Mouse (Mus musculus): ENCODE data around the gene Bsg. TPM values are rescaled to one million over a fixed set of nuclear protein-coding genes. Genes with fewer than 3 reads are reported as not detected.
"Not testable (repeated sequence)": the region's sequence is repeated elsewhere in the genome, so short reads cannot be mapped to it uniquely, and the experiment has no call there.

Bsg gene
- polyA plus RNA-seq, 1 experiment from 2014 or later: 985 TPM

DNA sequence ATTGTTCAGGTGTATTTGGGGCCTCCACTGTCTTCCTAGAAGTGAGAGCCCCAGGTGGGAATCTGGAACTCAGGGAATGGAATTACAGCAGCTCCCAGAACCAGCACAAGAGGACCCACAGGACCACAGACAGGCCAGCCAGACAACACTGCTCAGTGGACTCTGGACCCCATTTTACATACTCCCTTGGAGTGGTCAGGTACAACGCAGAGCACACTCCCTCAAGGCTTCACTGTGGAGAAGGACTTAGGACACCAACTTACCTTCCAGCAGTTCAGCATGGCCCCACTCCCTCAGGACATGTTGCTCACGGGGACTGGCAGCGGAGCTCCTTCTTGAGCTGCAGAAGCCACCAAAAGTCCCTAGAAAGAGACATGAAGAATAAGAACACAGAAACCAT is 41.1 kb downstream of the Bsg start:
- Histone ChIP-seq H3K27ac (replicated peaks) (no peak overlapping the region), H3K4me2 (peak overlapping the region; percentile 58), H3K4me1 (replicated peaks) (peaks cover 14% of the 10 kb centered on the region), H3K4me3 (peak overlapping the region; percentile 60), H3K27me3 (no peaks in the 10 kb centered on the region), H3K36me3 (peaks cover 34% of the 10 kb centered on the region), H3K9me3 (no peaks in the 10 kb centered on the region), H3K9ac (0 out of 2 replicates have a peak overlapping the region, but pooled peaks have one; percentile 19)
- ATAC-seq (ENCODE audit: low FRiP score, low read depth): no peak
- WGBS: 93% methylated on average over 3 of the region's 3 CpGs

GRCm38 (mm10) chr10:79745898-79746773 is 41.8 kb downstream of the Bsg start, which contains the start of gene Polrmt:
Gene Polrmt, minus strand, starts transcription at chr10:79746581.
- Histone ChIP-seq H3K4me2 (peak within 1 kb of the TSS; percentile 58), H3K27me3 (no peaks in the 10 kb centered on the region), H3K36me3 (peaks cover 27% of the 10 kb centered on the region), H3K4me1 (replicated peaks) (peaks cover 14% of the 10 kb centered on the region), H3K4me3 (peak within 1 kb of the TSS; percentile 60), H3K9me3 (no peaks in the 10 kb centered on the region), H3K9ac (peak within 1 kb of the TSS; percentile 47), H3K27ac (replicated peaks) (0 out of 2 replicates have a peak within 1 kb of the TSS, but pooled peaks have one; percentile 34)
- WGBS: 4% methylated on average over 38 of the region's 38 CpGs
- peak; percentile 96 for ATAC-seq (ENCODE audit: low FRiP score, low read depth)

DNA sequence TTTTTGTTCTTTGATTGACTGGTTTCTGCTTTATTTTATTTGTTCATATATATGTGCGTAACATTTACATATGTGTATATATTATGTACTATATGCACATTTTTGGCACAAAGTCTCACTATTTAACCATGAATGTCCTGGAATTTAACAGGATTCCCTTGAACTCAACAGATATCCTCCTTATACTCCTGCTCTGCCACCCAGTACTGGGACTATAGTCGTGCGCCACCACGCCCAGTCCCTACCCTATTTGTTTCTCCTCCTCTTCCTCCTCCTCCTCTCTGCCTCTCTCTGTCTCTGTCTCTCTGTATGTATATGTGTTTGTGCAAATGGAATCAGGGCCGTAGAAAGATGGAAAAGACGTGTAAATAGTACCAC is 42.5 kb downstream of the Bsg start:
- Histone ChIP-seq H3K27ac (replicated peaks) (0 out of 2 replicates have a peak overlapping the region, but pooled peaks have one; percentile 31), H3K9me3 (no peaks in the 10 kb centered on the region), H3K36me3 (peaks cover 21% of the 10 kb centered on the region), H3K4me3 (peak overlapping the region; percentile 60), H3K9ac (peak overlapping the region; percentile 40), H3K27me3 (no peaks in the 10 kb centered on the region), H3K4me1 (replicated peaks) (peaks cover 14% of the 10 kb centered on the region), H3K4me2 (peak overlapping the region; percentile 58)
- ATAC-seq (ENCODE audit: low FRiP score, low read depth): peak; percentile 63
- WGBS: 22% methylated on average over 6 of the region's 6 CpGs

GRCm38 (mm10) chr10:79748496-79748895 is 44.2 kb downstream of the Bsg start:
- ATAC-seq (ENCODE audit: low FRiP score, low read depth): no peak
- H3K36me3 ChIP-seq: 0 out of 2 replicates have a peak, but pooled peaks cover 7% of the 10 kb centered on the region
- no peak overlapping the region for H3K4me2 ChIP-seq
- no peak overlapping the region for H3K27ac ChIP-seq (replicated peaks)
- H3K9me3 ChIP-seq: no peaks in the 10 kb centered on the region
- H3K27me3 ChIP-seq: no peaks in the 10 kb centered on the region
- H3K9ac ChIP-seq: no peak overlapping the region
- H3K4me3 ChIP-seq: no peak overlapping the region
- 78% methylated on average over 6 of the region's 6 CpGs for WGBS
- peaks cover 14% of the 10 kb centered on the region for H3K4me1 ChIP-seq (replicated peaks)

DNA sequence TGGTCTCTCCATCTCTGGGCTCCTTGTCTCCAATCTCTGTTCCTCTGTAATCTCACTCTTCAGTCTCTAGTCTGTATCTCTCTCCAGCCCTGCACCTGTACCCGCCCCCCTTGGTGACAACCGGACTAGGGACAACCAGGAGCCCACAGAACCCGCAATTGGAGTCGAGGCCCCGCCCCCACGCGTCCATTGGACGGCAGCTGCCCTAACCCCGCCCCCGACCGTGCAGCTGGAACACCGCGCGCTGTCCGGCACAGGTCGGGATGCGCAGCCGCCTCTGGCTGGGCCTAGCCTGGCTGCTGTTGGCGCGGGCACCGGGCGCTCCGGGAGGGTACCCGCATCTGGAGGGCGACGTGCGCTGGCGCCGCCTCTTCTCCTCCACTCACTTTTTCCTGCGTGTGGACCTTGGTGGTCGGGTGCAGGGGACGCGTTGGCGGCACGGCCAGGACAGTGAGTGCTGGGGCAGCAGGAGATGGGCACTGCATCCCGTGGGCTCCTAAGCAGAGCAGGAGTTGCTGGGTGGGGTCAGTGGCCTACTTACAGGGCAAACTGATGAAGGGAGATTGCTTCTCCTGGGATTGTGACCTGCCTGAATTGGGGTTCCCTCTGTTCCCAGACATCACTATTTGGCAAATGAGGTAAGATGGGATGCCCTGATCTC is 50.7 kb downstream of the Bsg start, which contains the start of gene Fgf22:
TSS of gene Fgf22 (plus strand) at position 221 of the 661 bp plus-strand sequence.
- H3K4me3 ChIP-seq: peak within 1 kb of the TSS; percentile 37
- H3K27me3 ChIP-seq: no peaks in the 10 kb centered on the region
- peak within 1 kb of the TSS; percentile 65 for H3K4me2 ChIP-seq
- no peak within 1 kb of the TSS for H3K27ac ChIP-seq (replicated peaks)
- ATAC-seq (ENCODE audit: low FRiP score, low read depth): peak; percentile 80
- WGBS: 2% methylated on average over 36 of the region's 36 CpGs
- H3K9ac ChIP-seq: peak within 1 kb of the TSS; percentile 41
- peaks cover 30% of the 10 kb centered on the region for H3K36me3 ChIP-seq
- peaks cover 11% of the 10 kb centered on the region for H3K4me1 ChIP-seq (replicated peaks)
- H3K9me3 ChIP-seq: no peaks in the 10 kb centered on the region

- peaks cover 37% of the 10 kb centered on the region for H3K36me3 ChIP-seq
- no peak overlapping the region for H3K4me3 ChIP-seq
- no peak overlapping the region for H3K4me2 ChIP-seq
- H3K4me1 ChIP-seq (replicated peaks): peaks cover 11% of the 10 kb centered on the region
- H3K9ac ChIP-seq: no peak overlapping the region
- 85% methylated on average over 3 of the region's 3 CpGs for WGBS
- H3K27me3 ChIP-seq: no peaks in the 10 kb centered on the region
- no peak overlapping the region for H3K27ac ChIP-seq (replicated peaks)
- ATAC-seq (ENCODE audit: low FRiP score, low read depth): no peak
- no peaks in the 10 kb centered on the region for H3K9me3 ChIP-seq
Measured at GRCm38 (mm10) chr10:79755854-79756253, 51.6 kb downstream of the Bsg start.

GRCm38 (mm10) chr10:79756660-79757059 is 52.4 kb downstream of the Bsg start:
- H3K9me3 ChIP-seq: no peaks in the 10 kb centered on the region
- no peak overlapping the region for H3K4me3 ChIP-seq
- no peak overlapping the region for H3K4me2 ChIP-seq
- WGBS: 93% methylated on average over 24 of the region's 24 CpGs
- no peaks in the 10 kb centered on the region for H3K27me3 ChIP-seq
- H3K36me3 ChIP-seq: peaks cover 45% of the 10 kb centered on the region
- H3K9ac ChIP-seq: no peak overlapping the region
- peaks cover 11% of the 10 kb centered on the region for H3K4me1 ChIP-seq (replicated peaks)
- H3K27ac ChIP-seq (replicated peaks): no peak overlapping the region
- no peak for ATAC-seq (ENCODE audit: low FRiP score, low read depth)

DNA sequence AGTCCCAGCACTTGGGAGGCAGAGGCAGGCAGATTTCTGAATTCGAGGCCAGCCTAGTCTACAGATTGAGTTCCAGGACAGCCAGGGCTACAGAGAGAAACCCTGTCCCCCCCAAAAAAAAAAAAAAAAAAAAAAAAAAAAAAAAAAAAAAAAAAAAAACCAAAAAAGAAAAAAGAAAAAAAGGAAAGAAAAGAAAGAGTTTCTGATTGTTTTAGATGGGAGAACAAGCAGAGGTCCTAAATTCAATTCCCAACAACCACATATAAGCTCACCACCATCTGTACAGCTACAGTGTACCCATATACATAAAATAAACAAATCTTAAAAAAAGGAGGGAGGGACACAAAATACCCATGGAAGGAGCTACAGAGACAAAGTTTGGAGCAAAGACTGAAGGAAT is 55.4 kb downstream of the Bsg start:
- 96% methylated on average over 1 of the region's 1 CpGs for WGBS
- Histone ChIP-seq H3K4me1 (replicated peaks) (peaks cover 18% of the 10 kb centered on the region), H3K36me3 (peaks cover 53% of the 10 kb centered on the region)
- not testable (repeated sequence) for H3K9ac ChIP-seq; H3K4me2 ChIP-seq; H3K4me3 ChIP-seq; H3K27me3 ChIP-seq; H3K27ac ChIP-seq (replicated peaks); ATAC-seq (ENCODE audit: low FRiP score, low read depth); H3K9me3 ChIP-seq

DNA sequence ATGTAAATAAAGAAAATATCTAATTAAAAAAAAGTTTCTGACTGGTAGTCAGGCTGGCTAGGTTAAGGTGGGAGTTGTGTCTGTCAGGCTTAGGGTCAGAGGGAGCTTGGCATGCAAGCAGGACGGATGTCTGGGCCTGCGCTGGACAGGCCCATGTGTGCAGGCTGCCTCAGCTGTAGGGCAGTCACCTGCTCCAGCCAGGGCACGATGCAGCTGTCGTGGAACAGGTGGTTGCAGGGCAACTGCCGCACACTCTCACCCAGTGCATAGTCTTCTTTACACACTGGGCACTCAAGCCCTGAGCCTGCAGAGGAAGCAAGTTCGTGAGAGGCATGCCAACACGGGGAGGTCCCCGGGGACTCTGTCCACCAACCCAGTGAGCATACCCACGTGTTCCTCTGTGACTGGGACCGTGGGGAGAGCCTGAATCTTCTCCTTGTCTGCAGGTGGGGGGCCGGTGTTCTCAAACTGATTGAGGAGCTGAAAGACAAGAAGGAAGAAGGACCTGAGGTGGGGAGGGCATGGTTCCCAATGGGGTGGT is 56.4 kb downstream of the Bsg start:
- H3K27me3 ChIP-seq: no peaks in the 10 kb centered on the region
- peaks cover 53% of the 10 kb centered on the region for H3K36me3 ChIP-seq
- no peak for ATAC-seq (ENCODE audit: low FRiP score, low read depth)
- no peak overlapping the region for H3K4me2 ChIP-seq
- WGBS: 92% methylated on average over 11 of the region's 11 CpGs
- H3K4me3 ChIP-seq: no peak overlapping the region
- no peaks in the 10 kb centered on the region for H3K9me3 ChIP-seq
- no peak overlapping the region for H3K27ac ChIP-seq (replicated peaks)
- no peak overlapping the region for H3K9ac ChIP-seq
- peaks cover 18% of the 10 kb centered on the region for H3K4me1 ChIP-seq (replicated peaks)

Other genes with a start within 250 kb of the Bsg start
- gene Vmn2r83, start 235.8 kb upstream of the Bsg start, polyA plus RNA-seq (2015; fragmentation: Nextera tagmentation; extraction: Ambion mirVana): not detected in 2 replicates
- gene Plpp2, start 170.7 kb upstream of the Bsg start, polyA plus RNA-seq (2015; fragmentation: Nextera tagmentation; extraction: Ambion mirVana): 17.7 and 21.9 TPM in 2 replicates
- gene Mier2, start 149.3 kb upstream of the Bsg start, polyA plus RNA-seq (2015; fragmentation: Nextera tagmentation; extraction: Ambion mirVana): 64.8 and 75.6 TPM in 2 replicates
- gene Theg, start 117.2 kb upstream of the Bsg start, polyA plus RNA-seq (2015; fragmentation: Nextera tagmentation; extraction: Ambion mirVana): not detected in 2 replicates
- 0.54 and 0.60 TPM in 2 replicates for gene C2cd4c, start 90.5 kb upstream of the Bsg start, polyA plus RNA-seq (2015; fragmentation: Nextera tagmentation; extraction: Ambion mirVana)
- gene Shc2, start 66.6 kb upstream of the Bsg start, polyA plus RNA-seq (2015; fragmentation: Nextera tagmentation; extraction: Ambion mirVana): 28.1 and 28.5 TPM in 2 replicates
- 0.13 and 0.43 TPM in 2 replicates for gene Odf3l2, start 58.8 kb upstream of the Bsg start, polyA plus RNA-seq (2015; fragmentation: Nextera tagmentation; extraction: Ambion mirVana)
- gene Madcam1, start 39.9 kb upstream of the Bsg start, polyA plus RNA-seq (2015; fragmentation: Nextera tagmentation; extraction: Ambion mirVana): 0.87 and 1.2 TPM in 2 replicates
- 102 and 107 TPM in 2 replicates for gene Tpgs1, start 35.1 kb upstream of the Bsg start, polyA plus RNA-seq (2015; fragmentation: Nextera tagmentation; extraction: Ambion mirVana)
- gene Cdc34, start 22.3 kb upstream of the Bsg start, polyA plus RNA-seq (2015; fragmentation: Nextera tagmentation; extraction: Ambion mirVana): 82.4 and 91.7 TPM in 2 replicates
- 1.3 and 1.4 TPM in 2 replicates for gene Gzmm, start 15.5 kb upstream of the Bsg start, polyA plus RNA-seq (2015; fragmentation: Nextera tagmentation; extraction: Ambion mirVana)
- 2.6 and 2.8 TPM in 2 replicates for gene Hcn2, start 12.1 kb downstream of the Bsg start, polyA plus RNA-seq (2015; fragmentation: Nextera tagmentation; extraction: Ambion mirVana)
- gene Polrmt, start 42.1 kb downstream of the Bsg start, polyA plus RNA-seq (2015; fragmentation: Nextera tagmentation; extraction: Ambion mirVana): 37.0 and 43.0 TPM in 2 replicates
- 2.2 and 2.4 TPM in 2 replicates for gene Fgf22, start 50.6 kb downstream of the Bsg start, polyA plus RNA-seq (2015; fragmentation: Nextera tagmentation; extraction: Ambion mirVana)
- gene Rnf126, start 62.5 kb downstream of the Bsg start, polyA plus RNA-seq (2015; fragmentation: Nextera tagmentation; extraction: Ambion mirVana): 103 and 125 TPM in 2 replicates
- 2.3 and 2.5 TPM in 2 replicates for gene Fstl3, start 72.8 kb downstream of the Bsg start, polyA plus RNA-seq (2015; fragmentation: Nextera tagmentation; extraction: Ambion mirVana)
- 0.27 and 0.28 TPM in 2 replicates for gene Prss57, start 86.5 kb downstream of the Bsg start, polyA plus RNA-seq (2015; fragmentation: Nextera tagmentation; extraction: Ambion mirVana)
- 277 and 303 TPM in 2 replicates for gene Palm, start 89.1 kb downstream of the Bsg start, polyA plus RNA-seq (2015; fragmentation: Nextera tagmentation; extraction: Ambion mirVana)
- gene Misp, start 116.5 kb downstream of the Bsg start, polyA plus RNA-seq (2015; fragmentation: Nextera tagmentation; extraction: Ambion mirVana): 0.49 and 0.92 TPM in 2 replicates
- 74.8 and 77.1 TPM in 2 replicates for gene Ptbp1, start 149.9 kb downstream of the Bsg start, polyA plus RNA-seq (2015; fragmentation: Nextera tagmentation; extraction: Ambion mirVana)
- gene Prtn3, start 170.0 kb downstream of the Bsg start, polyA plus RNA-seq (2015; fragmentation: Nextera tagmentation; extraction: Ambion mirVana): 11.0 and 11.3 TPM in 2 replicates
- 383 and 417 TPM in 2 replicates for gene Plppr3, start 170.1 kb downstream of the Bsg start, polyA plus RNA-seq (2015; fragmentation: Nextera tagmentation; extraction: Ambion mirVana)
- gene Elane, start 181.8 kb downstream of the Bsg start, polyA plus RNA-seq (2015; fragmentation: Nextera tagmentation; extraction: Ambion mirVana): 0.16 TPM in 1 of 2 replicates, not detected in the other
- gene Cfd, start 186.4 kb downstream of the Bsg start, polyA plus RNA-seq (2015; fragmentation: Nextera tagmentation; extraction: Ambion mirVana): not detected in 2 replicates
- 51.2 and 54.2 TPM in 2 replicates for gene Med16, start 204.4 kb downstream of the Bsg start, polyA plus RNA-seq (2015; fragmentation: Nextera tagmentation; extraction: Ambion mirVana)
- 3.0 TPM in 1 of 2 replicates, not detected in the other for gene Gm26602, start 206.4 kb downstream of the Bsg start, polyA plus RNA-seq (2015; fragmentation: Nextera tagmentation; extraction: Ambion mirVana)
- gene Kiss1r, start 212.5 kb downstream of the Bsg start, polyA plus RNA-seq (2015; fragmentation: Nextera tagmentation; extraction: Ambion mirVana): 2.7 and 3.1 TPM in 2 replicates
- 258 and 289 TPM in 2 replicates for gene R3hdm4, start 216.7 kb downstream of the Bsg start, polyA plus RNA-seq (2015; fragmentation: Nextera tagmentation; extraction: Ambion mirVana)
- 2.9 and 3.2 TPM in 2 replicates for gene Arid3a, start 222.6 kb downstream of the Bsg start, polyA plus RNA-seq (2015; fragmentation: Nextera tagmentation; extraction: Ambion mirVana)